Mouse (Mus musculus) stomach, embryonic 14.5 days (tissue): Measurements from ENCODE around the gene Bcl2l10. TPM values are rescaled to one million over a fixed set of nuclear protein-coding genes. Genes with fewer than 3 reads are reported as not detected.
A peak's percentile ranks its signal among the peaks of the same experiment; 100 is the strongest.

Experiments
- ATAC-seq: fragments of 200-750 bp; cut with Nextera tagmentation; 2 replicates; pipeline ENCODE4 v1.8.0; 2017; ENCODE audit warnings: low read depth, moderate TSS enrichment; ENCODE audit not compliant: insufficient number of reproducible peaks, insufficient read depth, low FRiP score
- H3K27ac ChIP-seq: fragments of 300-500 bp; sonication (generic); 2 replicates; pipeline ENCODE4 v1.5.1; 2014; ENCODE audit warnings: mild to moderate bottlenecking, low read length, moderate library complexity, mixed read lengths
- H3K27me3 ChIP-seq: fragments of 300-500 bp; sonication (generic); 2 replicates; pipeline ENCODE4 v1.6.1; 2014; ENCODE audit warnings: low read length, control low read depth, mixed read lengths; ENCODE audit not compliant: control insufficient read depth, insufficient read depth
- H3K36me3 ChIP-seq: fragments of 300-500 bp; sonication (generic); 2 replicates; pipeline ENCODE4 v1.6.1; 2014; ENCODE audit warnings: mild to moderate bottlenecking, control low read depth, low read length, moderate library complexity, mixed read lengths; ENCODE audit not compliant: control insufficient read depth, insufficient read depth
- H3K4me1 ChIP-seq: fragments of 300-500 bp; sonication (generic); 2 replicates; pipeline ENCODE4 v1.6.1; 2014; ENCODE audit warnings: low read length, control low read depth, mixed read lengths; ENCODE audit not compliant: control insufficient read depth, insufficient read depth
- H3K4me2 ChIP-seq: fragments of 300-500 bp; sonication (generic); replicated peaks from 2 replicates; pipeline ENCODE4 v1.6.1; 2014; ENCODE audit warnings: low read depth, low read length, control low read depth
- H3K4me3 ChIP-seq: fragments of 300-500 bp; sonication (generic); 2 replicates; pipeline ENCODE4 v1.5.1; 2014; ENCODE audit warnings: low read depth, low read length, control low read depth
- H3K9ac ChIP-seq: fragments of 300-500 bp; sonication (generic); replicated peaks from 2 replicates; pipeline ENCODE4 v1.6.1; 2014; ENCODE audit warnings: low read depth, mild to moderate bottlenecking, control low read depth, low read length, moderate library complexity, mixed read lengths
- H3K9me3 ChIP-seq: fragments of 300-500 bp; sonication (generic); 2 replicates; pipeline ENCODE4 v1.6.1; 2016; ENCODE audit warnings: low read depth, low read length, control low read depth; ENCODE audit not compliant: control insufficient read depth
- WGBS: fragments of 180-500 bp; shearing (Covaris S2); extraction: QIAGEN DNeasy Blood & Tissue Kit; methylation state at CpG from one replicate; pipeline ENCODE4 v1.1.7; 2014; 5-methylcytosine and 5-hydroxymethylcytosine counted together
- polyA plus RNA-seq: library from polyadenylated mRNA; unstranded; fragments of >200 nt; fragmentation: Nextera tagmentation; extraction: Ambion mirVana; gene quantifications from 2 replicates; pipeline ENCODE4 v1.2.1, GENCODE M21; 2014

The Bcl2l10 gene
- polyA plus RNA-seq, 1 experiment from 2014 or later: not detected

- Histone ChIP-seq H3K36me3 (no peaks in the 10 kb centered on the region), H3K4me3 (no peak overlapping the region), H3K27me3 (no peaks in the 10 kb centered on the region), H3K27ac (no peak overlapping the region), H3K4me1 (peaks cover 6% of the 10 kb centered on the region; the same call in 1 of the 2 replicates), H3K9me3 (no peaks in the 10 kb centered on the region), H3K9ac (no peak overlapping the region), H3K4me2 (no peak overlapping the region)
- 19% methylated on average over 4 of the region's 4 CpGs for WGBS
- no peak for ATAC-seq
Observed at GRCm38 (mm10) chr9:75312008-75312407, 35.5 kb upstream of the Bcl2l10 start.

- no peaks in the 10 kb centered on the region for H3K9me3 ChIP-seq
- H3K4me2 ChIP-seq: peak overlapping the region; percentile 67
- H3K4me1 ChIP-seq: peaks cover 6% of the 10 kb centered on the region
- ATAC-seq: no peak
- no peaks in the 10 kb centered on the region for H3K36me3 ChIP-seq
- no peaks in the 10 kb centered on the region for H3K27me3 ChIP-seq
- no peak overlapping the region for H3K9ac ChIP-seq
- 25% methylated on average over 11 of the region's 11 CpGs for WGBS
- H3K27ac ChIP-seq: peak overlapping the region; percentile 41; the same call in 1 of the 2 replicates
- peak overlapping the region; percentile 61 for H3K4me3 ChIP-seq
Observed at GRCm38 (mm10) chr9:75313138-75313831, 34.3 kb upstream of the Bcl2l10 start.

GRCm38 (mm10) chr9:75313832-75314516 lies 33.6 kb upstream of the Bcl2l10 start:
- WGBS: under 1% methylated on average over 50 of the region's 52 CpGs
- Histone ChIP-seq H3K9ac (peak overlapping the region; percentile 57), H3K4me2 (peak overlapping the region; percentile 67), H3K9me3 (no peaks in the 10 kb centered on the region), H3K27me3 (no peaks in the 10 kb centered on the region), H3K4me3 (peak overlapping the region; percentile 61), H3K4me1 (peaks cover 9% of the 10 kb centered on the region), H3K36me3 (no peaks in the 10 kb centered on the region), H3K27ac (peak overlapping the region; percentile 52)
- ATAC-seq: peak; percentile 85

GRCm38 (mm10) chr9:75314517-75315105 lies 32.9 kb upstream of the Bcl2l10 start:
- H3K4me2 ChIP-seq: peak overlapping the region; percentile 67
- peaks cover 9% of the 10 kb centered on the region for H3K4me1 ChIP-seq
- no peak for ATAC-seq
- H3K27me3 ChIP-seq: no peaks in the 10 kb centered on the region
- H3K9ac ChIP-seq: peak overlapping the region; percentile 57
- H3K27ac ChIP-seq: peak overlapping the region; percentile 52
- WGBS: 3% methylated on average over 22 of the region's 22 CpGs
- no peaks in the 10 kb centered on the region for H3K9me3 ChIP-seq
- H3K4me3 ChIP-seq: peak overlapping the region; percentile 61
- no peaks in the 10 kb centered on the region for H3K36me3 ChIP-seq

GRCm38 (mm10) chr9:75315238-75315637 lies 32.3 kb upstream of the Bcl2l10 start:
- WGBS: 58% methylated on average over 3 of the region's 3 CpGs
- no peaks in the 10 kb centered on the region for H3K36me3 ChIP-seq

GRCm38 (mm10) chr9:75316771-75317170 lies 30.8 kb upstream of the Bcl2l10 start:
- no peaks in the 10 kb centered on the region for H3K9me3 ChIP-seq
- no peak overlapping the region for H3K9ac ChIP-seq
- H3K4me1 ChIP-seq: peaks cover 9% of the 10 kb centered on the region
- no peaks in the 10 kb centered on the region for H3K36me3 ChIP-seq
- H3K4me3 ChIP-seq: no peak overlapping the region
- no peak overlapping the region for H3K27ac ChIP-seq
- no peaks in the 10 kb centered on the region for H3K27me3 ChIP-seq
- ATAC-seq: no peak
- no peak overlapping the region for H3K4me2 ChIP-seq
- 89% methylated on average over 6 of the region's 6 CpGs for WGBS

More at GRCm38 (mm10) chr9:75315238-75315637, 32.3 kb upstream of the Bcl2l10 start:
- Histone ChIP-seq H3K4me2 (peak overlapping the region; percentile 67), H3K9me3 (no peaks in the 10 kb centered on the region), H3K27ac (no peak overlapping the region), H3K9ac (no peak overlapping the region), H3K4me3 (peak overlapping the region; percentile 61), H3K4me1 (peaks cover 9% of the 10 kb centered on the region), H3K27me3 (no peaks in the 10 kb centered on the region)
- ATAC-seq: no peak

- H3K4me3 ChIP-seq: no peak overlapping the region
- ATAC-seq: no peak; the same call in 1 of the 2 replicates
- H3K36me3 ChIP-seq: no peaks in the 10 kb centered on the region
- no peak overlapping the region for H3K9ac ChIP-seq
- H3K4me2 ChIP-seq: no peak overlapping the region
- H3K9me3 ChIP-seq: no peaks in the 10 kb centered on the region
- WGBS: 85% methylated on average over 2 of the region's 2 CpGs
- peaks cover 9% of the 10 kb centered on the region for H3K4me1 ChIP-seq
- H3K27ac ChIP-seq: no peak overlapping the region
- H3K27me3 ChIP-seq: no peaks in the 10 kb centered on the region
Observed at GRCm38 (mm10) chr9:75318196-75318595, 29.4 kb upstream of the Bcl2l10 start.

GRCm38 (mm10) chr9:75319365-75319764 lies 28.2 kb upstream of the Bcl2l10 start:
- no peak overlapping the region for H3K9ac ChIP-seq
- ATAC-seq: no peak

More at GRCm38 (mm10) chr9:75319365-75319764, 28.2 kb upstream of the Bcl2l10 start:
- Histone ChIP-seq H3K4me2 (no peak overlapping the region), H3K4me3 (no peak overlapping the region), H3K4me1 (peaks cover 9% of the 10 kb centered on the region), H3K27me3 (no peaks in the 10 kb centered on the region), H3K9me3 (no peaks in the 10 kb centered on the region), H3K27ac (no peak overlapping the region), H3K36me3 (no peaks in the 10 kb centered on the region)
- 73% methylated on average over 3 of the region's 3 CpGs for WGBS
